Mouse (Mus musculus): ENCODE results near the gene Tulp4.
"Not testable (repeated sequence)": the region's sequence is repeated elsewhere in the genome, so short reads cannot be mapped to it uniquely, and the experiment has no call there.

GRCm38 (mm10) chr17:6293882-6294281, 187.6 kb downstream of the Tulp4 start:
- not testable (repeated sequence) for TF ChIP-seq CTCF (IDR thresholded peaks at IDR 0.05; ENCODE audit: low read depth, low read length); EP300 (IDR thresholded peaks at IDR 0.05; ENCODE audit: insufficient read depth, low read depth, low read length); POLR2A (IDR thresholded peaks at IDR 0.05; ENCODE audit: insufficient read depth, low read length)
